Mouse (Mus musculus): ENCODE data around the gene Tmem175.
A peak's percentile ranks its signal among the peaks of the same experiment; 100 is the strongest.

The Tmem175 gene

GRCm38 (mm10) chr5:108678296-108678854 lies 48.8 kb downstream of the Tmem175 start:
- no peak for DNase-seq

DNA sequence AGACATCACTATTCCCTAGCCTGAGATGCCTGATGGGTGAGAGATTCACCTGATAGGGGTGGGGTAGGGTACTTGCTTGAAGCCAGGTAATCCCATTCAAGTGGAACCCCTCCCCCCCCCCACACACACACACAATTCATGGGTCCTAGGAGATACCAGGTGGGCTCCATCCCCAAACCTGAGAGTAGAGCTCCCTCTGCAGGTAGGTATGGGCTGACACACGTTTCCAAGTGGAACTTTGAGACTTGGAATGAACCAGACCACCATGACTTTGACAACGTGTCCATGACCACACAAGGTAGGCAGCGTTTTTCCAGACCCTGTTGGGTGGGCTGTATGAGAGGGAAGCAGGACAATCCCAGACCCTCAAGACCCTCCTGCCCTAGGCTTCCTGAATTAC lies 50.3 kb downstream of the Tmem175 start:
- DNase-seq = no peak

- no peak for DNase-seq
Observed at GRCm38 (mm10) chr5:108680871-108681270, 51.3 kb downstream of the Tmem175 start.

DNA sequence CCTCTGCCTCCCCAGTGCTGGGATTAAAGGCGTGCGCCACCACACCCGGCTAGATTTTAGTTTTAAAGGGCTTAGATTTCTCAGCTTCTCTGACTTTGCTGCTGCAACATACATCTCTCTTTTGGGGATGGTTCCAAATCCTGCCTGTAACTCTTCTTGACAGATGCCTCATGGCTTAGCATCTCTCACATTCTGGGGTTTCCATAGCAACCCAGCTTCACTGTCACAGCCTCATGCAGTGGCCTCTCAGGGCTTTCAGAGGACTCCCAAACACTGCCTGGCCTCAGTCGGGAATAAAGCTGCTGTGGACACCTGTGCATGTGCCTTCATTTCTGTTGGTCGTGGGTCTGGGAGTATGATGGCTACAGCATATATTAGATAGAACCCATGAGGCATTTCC lies 59.5 kb downstream of the Tmem175 start:
- DNase-seq = no peak

GRCm38 (mm10) chr5:108691152-108691551 lies 61.6 kb downstream of the Tmem175 start:
- no peak for DNase-seq

DNA sequence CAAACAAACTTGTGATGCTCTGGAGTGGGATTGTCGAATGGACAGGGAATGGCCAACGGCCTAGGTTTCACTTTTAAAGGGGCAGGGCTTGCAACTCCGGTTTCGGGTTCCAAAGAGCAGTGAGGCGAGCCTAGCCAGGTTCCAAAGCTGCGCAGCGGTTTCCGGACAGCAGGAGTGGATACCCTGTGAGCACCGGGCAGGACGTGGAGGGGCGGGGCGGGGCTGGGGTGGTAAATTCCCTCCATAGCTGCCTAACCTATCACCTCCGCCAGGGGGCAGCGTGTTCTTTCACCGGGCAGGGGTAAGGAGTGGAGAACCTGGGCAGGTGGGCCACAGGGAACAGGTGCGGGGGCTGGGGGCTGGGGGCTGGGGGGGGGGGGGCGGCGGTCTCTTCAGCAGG lies 62.7 kb downstream of the Tmem175 start, which contains the start of gene Fgfrl1:
Fgfrl1 (plus strand) TSS at position 112 of the 400 bp plus-strand sequence.
- peak in 1 of 2 experiments; percentile 27 for DNase-seq

DNA sequence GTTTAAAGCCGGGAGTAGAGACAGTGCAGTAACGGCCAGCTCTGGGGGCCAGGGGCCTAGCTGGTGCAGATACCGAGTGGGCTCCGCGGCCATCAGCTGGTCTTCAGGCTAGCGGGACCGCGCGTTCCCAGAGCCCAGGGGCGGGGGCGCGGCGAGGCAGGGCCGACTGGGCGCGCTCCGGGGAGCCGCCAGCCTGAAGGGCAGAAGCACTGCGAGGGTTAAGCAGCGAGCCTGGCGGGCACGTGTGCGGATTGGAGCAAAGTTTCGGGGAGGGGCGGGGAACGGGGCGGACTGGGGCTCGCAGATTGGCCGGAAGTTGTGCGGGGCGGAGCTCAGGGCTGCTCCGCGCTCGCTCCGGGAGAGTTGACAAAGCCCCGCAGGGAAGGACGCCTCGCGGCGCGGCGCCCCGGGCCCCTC lies 64.3 kb downstream of the Tmem175 start:
- DNase-seq = peak in 1 of 2 experiments; percentile 42

- DNase-seq = no peak
Observed at GRCm38 (mm10) chr5:108694352-108695261, 65.0 kb downstream of the Tmem175 start.

GRCm38 (mm10) chr5:108695861-108696260 lies 66.3 kb downstream of the Tmem175 start:
- no peak for DNase-seq

GRCm38 (mm10) chr5:108696542-108696941 lies 67.0 kb downstream of the Tmem175 start:
- DNase-seq = no peak

DNA sequence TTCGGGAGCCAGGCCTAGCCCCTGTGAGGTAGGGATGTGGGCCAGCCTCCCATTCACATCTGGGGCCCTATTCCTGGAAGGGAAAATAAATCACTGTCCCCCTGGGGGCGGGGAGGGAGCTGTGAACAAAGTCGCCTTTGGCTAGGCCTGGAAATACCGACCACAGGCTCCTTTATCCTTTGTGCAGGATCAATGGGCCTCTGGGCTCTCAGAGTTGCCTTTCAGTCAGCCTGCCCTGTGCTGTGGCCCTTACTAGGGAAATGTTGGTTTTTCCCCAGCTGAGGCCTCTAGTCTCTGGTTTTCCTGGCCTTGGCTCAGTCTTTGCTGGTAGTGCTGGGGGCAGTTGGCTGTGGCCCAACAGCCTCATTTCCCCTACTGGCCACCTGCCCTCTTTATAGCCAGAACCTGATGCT lies 67.8 kb downstream of the Tmem175 start:
- DNase-seq = no peak

Data from cerebellum, postnatal 36 days (tissue).